Mouse (Mus musculus) embryonic facial prominence, embryonic 10.5 days (tissue): ENCODE results near the gene Htr2b. TPM values are rescaled to one million over a fixed set of nuclear protein-coding genes. Genes with fewer than 3 reads are reported as not detected.

Experiments
- DNase-seq: peaks from one replicate; pipeline ENCODE4 v3.0.0-alpha.2; 2017; ENCODE audit warnings: low spot score
- H3K27ac ChIP-seq: fragments of 300-500 bp; sonication (generic); replicated peaks from 2 replicates; pipeline ENCODE4 v1.5.1; 2016; ENCODE audit warnings: mild to moderate bottlenecking
- H3K27me3 ChIP-seq: fragments of 300-500 bp; sonication (generic); replicated peaks from 2 replicates; pipeline ENCODE4 v1.6.1; 2016; ENCODE audit warnings: low read depth, mild to moderate bottlenecking; ENCODE audit not compliant: poor library complexity, severe bottlenecking
- H3K36me3 ChIP-seq: fragments of 300-500 bp; sonication (generic); replicated peaks from 2 replicates; pipeline ENCODE4 v1.6.1; 2016; ENCODE audit warnings: mild to moderate bottlenecking, moderate library complexity
- H3K4me1 ChIP-seq: fragments of 300-500 bp; sonication (generic); 2 replicates; pipeline ENCODE4 v1.6.1; 2016
- H3K4me3 ChIP-seq: fragments of 300-500 bp; sonication (generic); 2 replicates; pipeline ENCODE4 v1.5.1; 2016; ENCODE audit warnings: mild to moderate bottlenecking, moderate library complexity
- H3K9me3 ChIP-seq: fragments of 300-500 bp; sonication (generic); 2 replicates; pipeline ENCODE4 v1.6.1; 2016; ENCODE audit warnings: mild to moderate bottlenecking
- WGBS: fragments of 180-500 bp; shearing (Covaris S2); methylation state at CpG from one replicate; pipeline ENCODE4 v1.1.7; 2016; 5-methylcytosine and 5-hydroxymethylcytosine counted together
- polyA plus RNA-seq: library from polyadenylated mRNA; unstranded; fragments of >200 nt; fragmentation: Nextera tagmentation; extraction: Ambion mirVana; gene quantifications from 2 replicates; pipeline ENCODE4 v1.2.1, GENCODE M21; 2016

The Htr2b gene
- polyA plus RNA-seq, 1 experiment from 2014 or later, result 0.71 TPM

- Histone ChIP-seq H3K27me3 (no peaks in the 10 kb centered on the region), H3K9me3 (no peaks in the 10 kb centered on the region), H3K27ac (no peak overlapping the region), H3K4me3 (no peak overlapping the region), H3K4me1 (no peaks in the 10 kb centered on the region), H3K36me3 (peaks cover 11% of the 10 kb centered on the region)
- DNase-seq, result no peak
- WGBS, result 91% methylated on average over 5 of the region's 5 CpGs
Measured at GRCm38 (mm10) chr1:86146293-86146692, 34.5 kb upstream of the Htr2b start.

- WGBS, result 77% methylated on average over 21 of the region's 21 CpGs
- H3K27me3 ChIP-seq, result no peaks in the 10 kb centered on the region
- no peak for DNase-seq
- H3K36me3 ChIP-seq, result peaks cover 29% of the 10 kb centered on the region
- H3K4me1 ChIP-seq, result no peaks in the 10 kb centered on the region
- no peak overlapping the region for H3K4me3 ChIP-seq
- no peak overlapping the region for H3K27ac ChIP-seq
- H3K9me3 ChIP-seq, result no peaks in the 10 kb centered on the region
Measured at GRCm38 (mm10) chr1:86144001-86144944, 32.5 kb upstream of the Htr2b start.

- Histone ChIP-seq H3K9me3 (no peaks in the 10 kb centered on the region), H3K4me1 (no peaks in the 10 kb centered on the region), H3K36me3 (peaks cover 40% of the 10 kb centered on the region), H3K27me3 (no peaks in the 10 kb centered on the region), H3K4me3 (no peak overlapping the region), H3K27ac (no peak overlapping the region)
- 85% methylated on average over 4 of the region's 4 CpGs for WGBS
- no peak for DNase-seq
Measured at GRCm38 (mm10) chr1:86143165-86143564, 31.4 kb upstream of the Htr2b start.

- Histone ChIP-seq H3K36me3 (peaks cover 60% of the 10 kb centered on the region), H3K9me3 (no peaks in the 10 kb centered on the region), H3K4me1 (no peaks in the 10 kb centered on the region), H3K27ac (no peak overlapping the region), H3K4me3 (no peak overlapping the region), H3K27me3 (no peaks in the 10 kb centered on the region)
- 88% methylated on average over 3 of the region's 3 CpGs for WGBS
- DNase-seq, result no peak
Measured at GRCm38 (mm10) chr1:86141081-86141480, 29.3 kb upstream of the Htr2b start.

- no peaks in the 10 kb centered on the region for H3K9me3 ChIP-seq
- H3K4me1 ChIP-seq, result no peaks in the 10 kb centered on the region
- no peak for DNase-seq
- WGBS, result 92% methylated on average over 6 of the region's 6 CpGs
- H3K4me3 ChIP-seq, result no peak overlapping the region
- no peak overlapping the region for H3K27ac ChIP-seq
- no peaks in the 10 kb centered on the region for H3K27me3 ChIP-seq
- peaks cover 92% of the 10 kb centered on the region for H3K36me3 ChIP-seq
Measured at GRCm38 (mm10) chr1:86135315-86135714, 23.5 kb upstream of the Htr2b start.

GRCm38 (mm10) chr1:86133337-86133736 lies 21.6 kb upstream of the Htr2b start, which contains the start of gene Gm21972:
TSS of gene Gm21972 (plus strand) at chr1:86133637.
- Histone ChIP-seq H3K27ac (no peak within 1 kb of the TSS), H3K9me3 (no peaks in the 10 kb centered on the region), H3K4me1 (no peaks in the 10 kb centered on the region), H3K27me3 (no peaks in the 10 kb centered on the region), H3K4me3 (no peak within 1 kb of the TSS), H3K36me3 (peaks cover 94% of the 10 kb centered on the region)
- WGBS, result 96% methylated on average over 4 of the region's 4 CpGs
- DNase-seq, result no peak

- DNase-seq, result no peak
- no peaks in the 10 kb centered on the region for H3K4me1 ChIP-seq
- peaks cover 100% of the 10 kb centered on the region for H3K36me3 ChIP-seq
- no peaks in the 10 kb centered on the region for H3K9me3 ChIP-seq
- no peak overlapping the region for H3K4me3 ChIP-seq
- H3K27ac ChIP-seq, result no peak overlapping the region
- WGBS, result 95% methylated on average over 2 of the region's 2 CpGs
- H3K27me3 ChIP-seq, result no peaks in the 10 kb centered on the region
Measured at GRCm38 (mm10) chr1:86126036-86126435, 14.3 kb upstream of the Htr2b start.

GRCm38 (mm10) chr1:86119549-86119948 lies 7.8 kb upstream of the Htr2b start:
- WGBS, result 96% methylated on average over 4 of the region's 4 CpGs
- Histone ChIP-seq H3K4me1 (no peaks in the 10 kb centered on the region), H3K36me3 (peaks cover 91% of the 10 kb centered on the region)

GRCm38 (mm10) chr1:86114141-86114540 lies 2.4 kb upstream of the Htr2b start:
- H3K36me3 ChIP-seq, result peaks cover 45% of the 10 kb centered on the region
- H3K9me3 ChIP-seq, result no peaks in the 10 kb centered on the region
- H3K27ac ChIP-seq, result no peak overlapping the region
- 92% methylated on average over 3 of the region's 3 CpGs for WGBS
- no peaks in the 10 kb centered on the region for H3K27me3 ChIP-seq
- DNase-seq, result no peak
- H3K4me1 ChIP-seq, result no peaks in the 10 kb centered on the region
- no peak overlapping the region for H3K4me3 ChIP-seq

More at GRCm38 (mm10) chr1:86119549-86119948, 7.8 kb upstream of the Htr2b start:
- Histone ChIP-seq H3K27me3 (no peaks in the 10 kb centered on the region), H3K4me3 (no peak overlapping the region), H3K9me3 (no peaks in the 10 kb centered on the region), H3K27ac (no peak overlapping the region)
- DNase-seq, result no peak

GRCm38 (mm10) chr1:86105054-86105453 lies 6.7 kb downstream of the Htr2b start:
- Histone ChIP-seq H3K36me3 (peaks cover 42% of the 10 kb centered on the region), H3K27ac (no peak overlapping the region), H3K4me3 (no peak overlapping the region), H3K4me1 (no peaks in the 10 kb centered on the region), H3K27me3 (no peaks in the 10 kb centered on the region), H3K9me3 (no peaks in the 10 kb centered on the region)
- 93% methylated on average over 1 of the region's 1 CpGs for WGBS
- DNase-seq, result no peak

- Histone ChIP-seq H3K27ac (no peak overlapping the region), H3K4me1 (no peaks in the 10 kb centered on the region), H3K9me3 (no peaks in the 10 kb centered on the region), H3K4me3 (no peak overlapping the region), H3K36me3 (peaks cover 94% of the 10 kb centered on the region), H3K27me3 (no peaks in the 10 kb centered on the region)
- WGBS, result 88% methylated on average over 7 of the region's 7 CpGs
- DNase-seq, result no peak
Measured at GRCm38 (mm10) chr1:86094413-86094812, 17.4 kb downstream of the Htr2b start.

- no peaks in the 10 kb centered on the region for H3K27me3 ChIP-seq
- H3K4me3 ChIP-seq, result no peak overlapping the region
- H3K9me3 ChIP-seq, result no peaks in the 10 kb centered on the region
- H3K4me1 ChIP-seq, result no peaks in the 10 kb centered on the region
- 94% methylated on average over 2 of the region's 2 CpGs for WGBS
- no peak for DNase-seq
- peaks cover 95% of the 10 kb centered on the region for H3K36me3 ChIP-seq
- no peak overlapping the region for H3K27ac ChIP-seq
Measured at GRCm38 (mm10) chr1:86076565-86076964, 35.2 kb downstream of the Htr2b start.
